Mouse (Mus musculus) testis, adult 2 months (tissue): ENCODE measurements at regions not wholly inside any gene's neighbourhood (a gene's known extent, or its start where the extent isn't known, plus 50 kb on each side); places are given as distances from the start of the nearest gene placed in this dataset.

ENCODE experiments used
- CTCF ChIP-seq: fragments of 200-500 bp; IDR thresholded peaks from 2 replicates; pipeline ENCODE4 v1.5.1; 2012; ENCODE audit warnings: low read depth, mild to moderate bottlenecking, inconsistent platforms, low read length, moderate library complexity; ENCODE audit not compliant: control insufficient read depth, insufficient read depth, insufficient replicate concordance
- POLR2A ChIP-seq: fragments of 200-500 bp; IDR thresholded peaks from 2 replicates; pipeline ENCODE4 v1.6.1; 2012; ENCODE audit warnings: low read depth, mild to moderate bottlenecking, inconsistent platforms, low read length, moderate library complexity; ENCODE audit not compliant: control insufficient read depth

GRCm38 (mm10) chr17:15146607-15147006 is 105.3 kb upstream of the Gm3448 start:
- TF ChIP-seq CTCF (no peak), POLR2A (no peak)
